Mouse (Mus musculus) heart, adult 2 months (tissue): ENCODE data around the gene Ermard.

Experiments used
- CTCF ChIP-seq: fragments of 200-600 bp; IDR thresholded peaks from 2 replicates; pipeline ENCODE4 v1.8.1; 2022; ENCODE audit warnings: antibody characterized with exemption, mild to moderate bottlenecking, moderate library complexity
- POLR2A ChIP-seq: fragments of 200-500 bp; IDR thresholded peaks from 2 replicates; pipeline ENCODE4 v1.6.1; 2011; ENCODE audit warnings: mild to moderate bottlenecking, low read depth, low read length, control low read depth; ENCODE audit not compliant: insufficient read depth

- TF ChIP-seq CTCF (no peak), POLR2A (no peak)
Observed at GRCm38 (mm10) chr17:15091739-15092138, 50.7 kb downstream of the Ermard start.
